Mouse (Mus musculus): ENCODE data around the gene C9orf72. TPM values are rescaled to one million over a fixed set of nuclear protein-coding genes. Genes with fewer than 3 reads are reported as not detected.

Gene C9orf72
- 6.3 and 6.6 TPM in 2 replicates for polyA plus RNA-seq (2012; rRNA removed)

GRCm38 (mm10) chr4:35225734-35226495 is at the start of gene C9orf72:
C9orf72 (minus strand) TSS chr4:35226175.

GRCm38 (mm10) chr4:35156751-35157611 is 69.0 kb downstream of the C9orf72 start, which contains the start of gene Mob3b:
Mob3b (minus strand) TSS chr4:35157484.

GRCm38 (mm10) chr4:35151756-35152155 is 74.2 kb downstream of the C9orf72 start, which contains the start of gene Ifnk:
Ifnk (plus strand) TSS chr4:35152056.

Other genes starting within 250 kb of the C9orf72 start
- gene Ifnk, start 74.1 kb downstream of the C9orf72 start, polyA plus RNA-seq (2012; rRNA removed), result not detected in 2 replicates
- 6.2 and 8.4 TPM in 2 replicates for gene Mob3b, start 68.7 kb downstream of the C9orf72 start, polyA plus RNA-seq (2012; rRNA removed)